Mouse (Mus musculus) hindbrain, embryonic 10.5 days (tissue): ENCODE data around the gene Fzd10. TPM values are rescaled to one million over a fixed set of nuclear protein-coding genes. Genes with fewer than 3 reads are reported as not detected.

Source experiments
- polyA plus RNA-seq: library from polyadenylated mRNA; unstranded; fragments of >200 nt; fragmentation: Nextera tagmentation; extraction: Ambion mirVana; gene quantifications from 2 replicates; pipeline ENCODE4 v1.2.1, GENCODE M21; 2016

Fzd10 gene
- polyA plus RNA-seq, 1 experiment from 2014 or later, result 22.3 TPM

Other genes starting within 250 kb of the Fzd10 start
- gene Tmem132d, start 167.8 kb upstream of the Fzd10 start, polyA plus RNA-seq, result 0.36 and 0.54 TPM in 2 replicates
- gene Piwil1, start 101.7 kb downstream of the Fzd10 start, polyA plus RNA-seq, result 0.14 TPM in 1 of 2 replicates, not detected in the other